Mouse (Mus musculus) neural tube, embryonic 15.5 days (tissue): ENCODE data around the gene Btbd2. TPM values are rescaled to one million over a fixed set of nuclear protein-coding genes. Genes with fewer than 3 reads are reported as not detected.

ENCODE experiments used
- ATAC-seq: fragments of 200-750 bp; cut with Nextera tagmentation; 2 replicates; pipeline ENCODE4 v1.8.0; 2017; ENCODE audit warnings: mild to moderate bottlenecking, moderate TSS enrichment, moderate library complexity; ENCODE audit not compliant: low FRiP score
- H3K27ac ChIP-seq: fragments of 300-500 bp; sonication (generic); replicated peaks from 2 replicates; pipeline ENCODE4 v1.5.1; 2015; ENCODE audit warnings: mild to moderate bottlenecking, inconsistent platforms
- H3K27me3 ChIP-seq: fragments of 300-500 bp; sonication (generic); replicated peaks from 2 replicates; pipeline ENCODE4 v1.6.1; 2015; ENCODE audit warnings: inconsistent platforms
- H3K36me3 ChIP-seq: fragments of 300-500 bp; sonication (generic); 2 replicates; pipeline ENCODE4 v1.6.1; 2015; ENCODE audit warnings: inconsistent platforms
- H3K4me1 ChIP-seq: fragments of 300-500 bp; sonication (generic); 2 replicates; pipeline ENCODE4 v1.6.1; 2015; ENCODE audit warnings: inconsistent platforms
- H3K4me2 ChIP-seq: fragments of 300-500 bp; sonication (generic); 2 replicates; pipeline ENCODE4 v1.6.1; 2015; ENCODE audit warnings: inconsistent platforms, mild to moderate bottlenecking, moderate library complexity
- H3K4me3 ChIP-seq: fragments of 300-500 bp; sonication (generic); replicated peaks from 2 replicates; pipeline ENCODE4 v1.5.1; 2015; ENCODE audit warnings: mild to moderate bottlenecking, inconsistent platforms
- H3K9ac ChIP-seq: fragments of 300-500 bp; sonication (generic); replicated peaks from 2 replicates; pipeline ENCODE4 v1.6.1; 2015; ENCODE audit warnings: mild to moderate bottlenecking, inconsistent platforms
- H3K9me3 ChIP-seq: fragments of 300-500 bp; sonication (generic); replicated peaks from 2 replicates; pipeline ENCODE4 v1.6.1; 2016; ENCODE audit warnings: inconsistent platforms
- WGBS: fragments of 180-500 bp; shearing (Covaris S2); methylation state at CpG from one replicate; pipeline ENCODE4 v1.1.7; 2015; ENCODE audit warnings: mixed read lengths; 5-methylcytosine and 5-hydroxymethylcytosine counted together
- polyA plus RNA-seq: library from polyadenylated mRNA; unstranded; fragments of >200 nt; fragmentation: Nextera tagmentation; extraction: Ambion mirVana; gene quantifications from 2 replicates; pipeline ENCODE4 v1.2.1, GENCODE M21; 2015

Gene Btbd2
- polyA plus RNA-seq, 1 experiment from 2014 or later, result 92.1 TPM

DNA sequence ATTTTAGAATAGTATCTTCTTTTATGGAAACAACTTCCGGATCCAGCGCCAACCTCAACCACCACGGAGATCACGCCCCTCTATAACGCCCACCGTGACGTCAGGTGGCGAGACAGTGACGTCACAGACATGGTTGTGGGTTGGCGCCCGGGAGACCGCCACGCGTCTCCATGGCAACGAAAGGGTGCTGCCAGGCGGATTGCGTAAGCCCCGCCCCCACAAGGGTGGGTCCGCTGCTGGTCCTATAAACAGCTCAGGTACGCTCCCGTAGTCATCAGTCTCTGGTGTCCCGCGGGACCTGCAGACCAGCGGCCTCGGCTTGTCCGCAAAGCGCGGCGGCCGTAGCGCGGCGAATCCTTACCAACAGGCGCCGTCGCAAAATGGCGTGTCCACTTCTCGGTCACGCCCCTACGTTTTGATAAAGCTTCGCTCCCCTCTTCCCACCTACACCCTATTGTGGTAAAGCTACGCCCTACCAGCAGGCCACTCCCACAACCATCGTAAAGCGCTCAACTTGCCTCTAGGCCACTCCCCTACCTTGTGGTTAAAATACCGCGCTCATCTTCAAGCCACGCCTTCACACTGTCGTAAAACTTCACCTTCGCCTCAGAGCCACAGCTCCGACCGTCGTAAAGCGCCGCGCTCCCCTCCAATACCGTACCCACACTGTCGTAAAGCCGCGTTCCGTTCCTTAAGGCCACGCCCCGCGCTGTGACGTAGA lies 34.8 kb downstream of the Btbd2 start:
- H3K9me3 ChIP-seq, result no peaks in the 10 kb centered on the region
- H3K9ac ChIP-seq, result peak overlapping the region; percentile 51
- H3K36me3 ChIP-seq, result no peaks in the 10 kb centered on the region
- peak overlapping the region; percentile 69 for H3K4me2 ChIP-seq
- peaks cover 43% of the 10 kb centered on the region for H3K4me1 ChIP-seq
- under 1% methylated on average over 64 of the region's 64 CpGs for WGBS
- peak; percentile 96 for ATAC-seq
- H3K27ac ChIP-seq, result peak overlapping the region; percentile 93
- H3K4me3 ChIP-seq, result peak overlapping the region; percentile 86
- no peaks in the 10 kb centered on the region for H3K27me3 ChIP-seq

GRCm38 (mm10) chr10:80621690-80621939 lies 35.3 kb downstream of the Btbd2 start:
- H3K4me1 ChIP-seq, result peaks cover 43% of the 10 kb centered on the region
- H3K36me3 ChIP-seq, result no peaks in the 10 kb centered on the region
- H3K9me3 ChIP-seq, result no peaks in the 10 kb centered on the region
- H3K4me2 ChIP-seq, result peak overlapping the region; percentile 69
- H3K27ac ChIP-seq, result peak overlapping the region; percentile 93
- H3K4me3 ChIP-seq, result peak overlapping the region; percentile 86
- no peaks in the 10 kb centered on the region for H3K27me3 ChIP-seq
- no peak for ATAC-seq
- H3K9ac ChIP-seq, result peak overlapping the region; percentile 51
- WGBS, result 1% methylated on average over 9 of the region's 9 CpGs

- 49% methylated on average over 16 of the region's 16 CpGs for whole genome bisulfite sequencing
- Histone ChIP-seq H3K4me1 (peaks cover 39% of the 10 kb centered on the region), H3K9me3 (no peaks in the 10 kb centered on the region), H3K4me3 (peak overlapping the region; percentile 86), H3K27ac (peak overlapping the region; percentile 93), H3K9ac (peak overlapping the region; percentile 51), H3K4me2 (peak overlapping the region; percentile 69), H3K27me3 (no peaks in the 10 kb centered on the region), H3K36me3 (peaks cover 4% of the 10 kb centered on the region; the same call in 1 of the 2 replicates)
- ATAC-seq, result no peak
Observed at GRCm38 (mm10) chr10:80620796-80621689, 35.8 kb downstream of the Btbd2 start.

GRCm38 (mm10) chr10:80620365-80620764 lies 36.5 kb downstream of the Btbd2 start:
- peaks cover 11% of the 10 kb centered on the region for H3K36me3 ChIP-seq
- H3K27ac ChIP-seq, result no peak overlapping the region
- WGBS, result 89% methylated on average over 9 of the region's 9 CpGs
- no peaks in the 10 kb centered on the region for H3K27me3 ChIP-seq
- H3K4me2 ChIP-seq, result no peak overlapping the region
- no peak overlapping the region for H3K9ac ChIP-seq
- no peaks in the 10 kb centered on the region for H3K9me3 ChIP-seq
- H3K4me3 ChIP-seq, result no peak overlapping the region
- H3K4me1 ChIP-seq, result peaks cover 32% of the 10 kb centered on the region
- no peak for ATAC-seq

- Histone ChIP-seq H3K4me1 (peaks cover 25% of the 10 kb centered on the region), H3K27me3 (no peaks in the 10 kb centered on the region), H3K4me2 (no peak overlapping the region), H3K9ac (no peak overlapping the region), H3K9me3 (no peaks in the 10 kb centered on the region), H3K4me3 (no peak overlapping the region), H3K27ac (no peak overlapping the region), H3K36me3 (peaks cover 18% of the 10 kb centered on the region)
- ATAC-seq, result no peak
- 33% methylated on average over 8 of the region's 8 CpGs for WGBS
Observed at GRCm38 (mm10) chr10:80619465-80620244, 37.2 kb downstream of the Btbd2 start.

DNA sequence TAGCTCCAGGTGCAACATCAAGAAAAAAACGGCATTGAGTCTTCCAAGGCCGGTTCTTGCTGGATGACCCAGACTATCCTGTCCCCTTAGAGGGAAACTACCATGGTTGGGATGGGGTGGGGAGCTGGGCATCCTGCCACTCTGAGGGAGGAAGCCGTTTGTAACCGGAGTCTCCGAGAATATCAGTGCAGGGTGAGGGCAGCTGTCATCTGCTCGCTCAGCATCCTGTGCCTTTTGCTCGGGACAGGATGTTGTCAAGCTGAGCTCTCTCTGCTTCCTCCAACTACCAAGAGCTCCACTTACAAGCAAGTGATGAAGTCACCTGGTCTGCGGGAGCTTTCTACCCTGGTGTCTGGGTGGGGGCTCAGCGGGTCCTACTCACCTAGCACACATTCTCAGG lies 38.7 kb downstream of the Btbd2 start:
- ATAC-seq, result no peak

GRCm38 (mm10) chr10:80614351-80614750 lies 42.5 kb downstream of the Btbd2 start:
- Histone ChIP-seq H3K4me1 (no peaks in the 10 kb centered on the region), H3K4me3 (no peak overlapping the region), H3K4me2 (no peak overlapping the region), H3K9me3 (no peaks in the 10 kb centered on the region), H3K27me3 (no peaks in the 10 kb centered on the region), H3K27ac (no peak overlapping the region), H3K36me3 (peaks cover 53% of the 10 kb centered on the region), H3K9ac (no peak overlapping the region)
- 89% methylated on average over 6 of the region's 6 CpGs for WGBS
- ATAC-seq, result no peak

More for the DNA sequence above, 38.7 kb downstream of the Btbd2 start:
- Histone ChIP-seq H3K4me1 (peaks cover 10% of the 10 kb centered on the region), H3K9me3 (no peaks in the 10 kb centered on the region), H3K27me3 (no peaks in the 10 kb centered on the region), H3K9ac (no peak overlapping the region), H3K4me3 (no peak overlapping the region), H3K4me2 (no peak overlapping the region), H3K27ac (no peak overlapping the region), H3K36me3 (peaks cover 33% of the 10 kb centered on the region)
- WGBS, result 82% methylated on average over 9 of the region's 9 CpGs

DNA sequence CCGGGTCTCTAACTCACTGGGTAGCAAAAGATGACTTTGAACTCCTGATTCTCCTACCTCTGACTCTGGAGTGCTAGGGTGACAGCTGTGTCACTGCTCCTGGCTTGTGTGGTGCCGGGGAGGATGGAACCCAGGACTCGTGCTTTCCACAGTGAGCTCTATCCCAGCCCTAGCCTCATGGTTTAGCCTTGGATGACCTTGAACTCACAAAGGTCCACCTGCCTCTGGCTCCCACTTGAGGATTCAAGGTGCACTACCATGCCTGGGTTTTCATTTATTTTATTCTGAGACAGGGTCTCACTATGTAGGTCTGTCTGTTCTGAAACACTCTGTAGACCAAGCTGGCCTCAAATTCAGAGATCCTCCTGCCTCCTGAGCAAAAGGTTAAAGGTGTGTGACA lies 43.0 kb downstream of the Btbd2 start:
- no peak overlapping the region for H3K4me2 ChIP-seq
- no peak overlapping the region for H3K4me3 ChIP-seq
- H3K27ac ChIP-seq, result no peak overlapping the region
- no peaks in the 10 kb centered on the region for H3K27me3 ChIP-seq
- H3K4me1 ChIP-seq, result no peaks in the 10 kb centered on the region
- H3K36me3 ChIP-seq, result peaks cover 58% of the 10 kb centered on the region
- no peak overlapping the region for H3K9ac ChIP-seq
- ATAC-seq, result no peak
- 86% methylated on average over 3 of the region's 3 CpGs for WGBS
- H3K9me3 ChIP-seq, result no peaks in the 10 kb centered on the region

DNA sequence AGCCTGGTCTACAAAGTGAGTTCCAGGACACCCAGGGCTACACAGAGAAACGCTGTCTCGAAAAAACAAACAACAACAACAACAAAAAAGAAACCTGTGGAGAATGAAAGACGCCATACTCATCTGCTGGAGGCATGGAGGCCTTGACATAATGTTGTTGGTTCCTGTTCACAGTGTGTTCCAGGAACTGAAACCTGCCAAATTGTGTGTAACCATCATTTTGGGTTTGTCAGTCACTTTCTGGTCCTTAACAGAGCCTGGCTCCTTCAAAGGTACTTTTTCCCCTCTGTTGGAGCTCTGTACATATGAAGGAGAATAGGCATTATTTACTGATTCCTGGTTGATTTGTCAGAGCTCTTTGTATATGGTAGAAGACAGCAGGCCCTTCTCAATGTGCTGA lies 45.0 kb downstream of the Btbd2 start:
- Histone ChIP-seq H3K4me1 (no peaks in the 10 kb centered on the region), H3K27ac (no peak overlapping the region), H3K9ac (no peak overlapping the region), H3K9me3 (no peaks in the 10 kb centered on the region), H3K4me2 (no peak overlapping the region), H3K36me3 (peaks cover 78% of the 10 kb centered on the region), H3K4me3 (no peak overlapping the region), H3K27me3 (no peaks in the 10 kb centered on the region)
- WGBS, result 98% methylated on average over 3 of the region's 3 CpGs
- no peak for ATAC-seq

GRCm38 (mm10) chr10:80611024-80611423 lies 45.8 kb downstream of the Btbd2 start:
- peaks cover 82% of the 10 kb centered on the region for H3K36me3 ChIP-seq
- ATAC-seq, result no peak
- H3K4me1 ChIP-seq, result no peaks in the 10 kb centered on the region
- H3K9ac ChIP-seq, result no peak overlapping the region
- no peaks in the 10 kb centered on the region for H3K9me3 ChIP-seq
- H3K4me2 ChIP-seq, result no peak overlapping the region
- no peak overlapping the region for H3K4me3 ChIP-seq
- H3K27ac ChIP-seq, result no peak overlapping the region
- WGBS, result 83% methylated on average over 4 of the region's 4 CpGs
- H3K27me3 ChIP-seq, result no peaks in the 10 kb centered on the region

DNA sequence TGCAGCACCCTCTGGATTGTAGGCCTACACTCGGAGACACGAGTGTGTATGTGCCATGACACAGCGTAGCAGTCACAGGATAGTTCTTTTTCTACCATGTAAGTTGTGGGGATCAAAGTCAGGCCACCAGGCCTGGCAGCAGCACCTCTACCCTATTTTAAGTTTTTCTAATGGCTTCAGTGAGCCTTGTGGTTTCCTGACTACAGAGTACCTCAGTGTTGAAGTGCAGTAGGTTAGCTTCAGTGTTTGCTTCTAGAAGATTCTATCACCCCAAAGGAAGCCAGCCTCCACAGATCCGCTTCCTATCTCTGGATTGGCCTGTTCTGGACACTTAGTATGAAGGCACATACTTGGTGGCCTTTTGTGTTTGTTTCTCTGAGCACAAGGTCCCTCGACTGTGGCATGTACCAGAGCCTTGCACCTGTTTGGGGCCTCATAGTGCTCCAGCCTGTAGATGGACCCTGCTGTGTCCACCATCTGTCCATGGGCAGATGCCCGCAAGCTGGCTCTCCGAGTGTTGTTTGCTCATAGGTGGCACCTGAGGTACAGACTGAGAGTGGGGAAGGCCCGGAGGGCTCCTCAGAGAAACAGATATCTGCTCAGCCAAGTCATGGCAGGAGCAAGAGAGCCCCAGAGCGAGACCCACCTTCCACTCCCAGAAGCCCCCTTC lies 46.6 kb downstream of the Btbd2 start:
- Histone ChIP-seq H3K27me3 (no peaks in the 10 kb centered on the region), H3K4me2 (no peak overlapping the region), H3K4me1 (no peaks in the 10 kb centered on the region), H3K4me3 (no peak overlapping the region), H3K27ac (no peak overlapping the region), H3K36me3 (peaks cover 75% of the 10 kb centered on the region), H3K9ac (no peak overlapping the region), H3K9me3 (no peaks in the 10 kb centered on the region)
- ATAC-seq, result no peak
- WGBS, result 93% methylated on average over 9 of the region's 9 CpGs
